Mouse (Mus musculus) embryo, embryonic 10.5 days (tissue): Measurements from ENCODE around the gene Cd200r3.

Source experiments
- DNase-seq: peaks from one replicate; pipeline ENCODE4 v3.0.0-alpha.2; 2015; ENCODE audit warnings: low spot score

The Cd200r3 gene

GRCm38 (mm10) chr16:44943468-44943867 lies at the start of gene Cd200r3:
TSS of gene Cd200r3 (plus strand) at chr16:44943678.
- no peak for DNase-seq

GRCm38 (mm10) chr16:44932016-44932415 lies 11.5 kb upstream of the Cd200r3 start:
- DNase-seq: no peak

GRCm38 (mm10) chr16:44951360-44952114 lies 8.1 kb downstream of the Cd200r3 start:
- no peak for DNase-seq

- DNase-seq: no peak
Observed at GRCm38 (mm10) chr16:44962296-44962695, 18.8 kb downstream of the Cd200r3 start.

GRCm38 (mm10) chr16:44962777-44963176 lies 19.3 kb downstream of the Cd200r3 start:
- no peak for DNase-seq

- DNase-seq: no peak
Observed at GRCm38 (mm10) chr16:44964526-44965374, 21.3 kb downstream of the Cd200r3 start.

- no peak for DNase-seq
Observed at GRCm38 (mm10) chr16:44965428-44965827, 21.9 kb downstream of the Cd200r3 start.

- DNase-seq: no peak
Observed at GRCm38 (mm10) chr16:44965890-44966289, 22.4 kb downstream of the Cd200r3 start.

- DNase-seq: no peak
Observed at GRCm38 (mm10) chr16:44966891-44967290, 23.4 kb downstream of the Cd200r3 start.

GRCm38 (mm10) chr16:44968113-44968512 lies 24.6 kb downstream of the Cd200r3 start:
- DNase-seq: no peak

GRCm38 (mm10) chr16:44970925-44971324 lies 27.4 kb downstream of the Cd200r3 start:
- DNase-seq: no peak

- DNase-seq: no peak
Observed at GRCm38 (mm10) chr16:44974042-44974441, 30.6 kb downstream of the Cd200r3 start.

- peak; percentile 12 for DNase-seq
Observed at GRCm38 (mm10) chr16:44976081-44976480, 32.6 kb downstream of the Cd200r3 start.

- DNase-seq: peak; percentile 25
Observed at GRCm38 (mm10) chr16:44976892-44977633, 33.6 kb downstream of the Cd200r3 start.

- DNase-seq: no peak
Observed at GRCm38 (mm10) chr16:44978193-44978592, 34.7 kb downstream of the Cd200r3 start.

GRCm38 (mm10) chr16:44979355-44979896 lies 35.9 kb downstream of the Cd200r3 start:
- DNase-seq: no peak

- DNase-seq: no peak
Observed at GRCm38 (mm10) chr16:44982972-44983371, 39.5 kb downstream of the Cd200r3 start.

- no peak for DNase-seq
Observed at GRCm38 (mm10) chr16:44983379-44984060, 40.0 kb downstream of the Cd200r3 start.

GRCm38 (mm10) chr16:44984111-44984510 lies 40.6 kb downstream of the Cd200r3 start:
- no peak for DNase-seq

- DNase-seq: no peak
Observed at GRCm38 (mm10) chr16:44984925-44985324, 41.4 kb downstream of the Cd200r3 start.

- DNase-seq: no peak
Observed at GRCm38 (mm10) chr16:44986029-44986428, 42.6 kb downstream of the Cd200r3 start.
